Mouse (Mus musculus) bone marrow macrophage, adult 2 months (primary cell): ENCODE data around the gene Cct8l1.

Source experiments
- CTCF ChIP-seq: IDR thresholded peaks from 2 replicates; pipeline ENCODE4 v1.5.1; 2012; ENCODE audit warnings: low read depth, mild to moderate bottlenecking, low read length, moderate library complexity
- POLR2A ChIP-seq: IDR thresholded peaks from 2 replicates; pipeline ENCODE4 v1.6.1; 2012; ENCODE audit warnings: mild to moderate bottlenecking, low read depth, low read length, borderline replicate concordance

GRCm38 (mm10) chr5:25536921-25537409 lies 21.1 kb downstream of the Cct8l1 start:
- TF ChIP-seq CTCF, result no peak
- no peak for TF ChIP-seq POLR2A
